Mouse (Mus musculus): Measurements from ENCODE around the gene Iqschfp. TPM values are rescaled to one million over a fixed set of nuclear protein-coding genes. Genes with fewer than 3 reads are reported as not detected.

Iqschfp gene
- polyA plus RNA-seq, 1 experiment from 2014 or later: not detected

GRCm38 (mm10) chr3:67884335-67884734, 7.7 kb upstream of the Iqschfp start:
- H3K4me3 ChIP-seq (ENCODE audit: low read depth, low read length): no peak overlapping the region
- ATAC-seq (no peak), DNase-seq (ENCODE audit: low spot score) (no peak)
- 72% methylated on average over 3 of the region's 3 CpGs for WGBS
- no peaks in the 10 kb centered on the region for H3K27me3 ChIP-seq (replicated peaks; ENCODE audit: insufficient read depth, low read length)
- H3K36me3 ChIP-seq (ENCODE audit: insufficient read depth, low read length): no peaks in the 10 kb centered on the region
- H3K27ac ChIP-seq (ENCODE audit: low read length): no peak overlapping the region
- no peak for TF ChIP-seq CTCF (IDR thresholded peaks at IDR 0.05)
- no peak for TF ChIP-seq EP300 (IDR thresholded peaks at IDR 0.05)
- no peak overlapping the region for H3K4me2 ChIP-seq (replicated peaks; ENCODE audit: low read depth, low read length)
- no peaks in the 10 kb centered on the region for H3K9me3 ChIP-seq (ENCODE audit: low read length)
- no peak overlapping the region for H3K9ac ChIP-seq (replicated peaks; ENCODE audit: low read depth)
- H3K4me1 ChIP-seq (ENCODE audit: insufficient read depth, low read depth, low read length): no peaks in the 10 kb centered on the region

DNA sequence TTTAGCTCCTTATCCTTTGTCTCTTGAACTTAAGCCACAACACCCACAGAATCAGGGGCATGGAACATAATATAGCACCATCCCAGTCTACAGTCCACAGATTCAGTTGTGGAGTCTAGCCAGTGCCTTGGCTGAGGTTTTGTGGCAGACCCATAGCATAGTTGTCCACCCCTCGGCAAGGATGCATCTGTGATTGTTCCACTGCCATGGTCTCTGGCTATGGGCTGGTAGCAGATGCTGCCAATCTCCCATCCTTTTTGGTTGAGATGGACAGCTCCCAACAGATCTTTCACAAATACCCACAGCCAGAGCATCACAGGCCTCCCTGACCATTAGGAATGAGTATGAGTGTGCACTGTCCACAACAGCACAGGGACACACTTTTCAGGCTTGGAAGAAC, 5.9 kb upstream of the Iqschfp start:
- no peak for ATAC-seq
- H3K4me3 ChIP-seq (ENCODE audit: low read depth, low read length): no peak overlapping the region
- H3K4me1 ChIP-seq (ENCODE audit: insufficient read depth, low read depth, low read length): no peaks in the 10 kb centered on the region
- no peak overlapping the region for H3K9ac ChIP-seq (replicated peaks; ENCODE audit: low read depth)
- no peak overlapping the region for H3K27ac ChIP-seq (ENCODE audit: low read length)
- 70% methylated on average over 1 of the region's 1 CpGs for WGBS
- H3K9me3 ChIP-seq (ENCODE audit: low read length): no peaks in the 10 kb centered on the region
- no peaks in the 10 kb centered on the region for H3K27me3 ChIP-seq (replicated peaks; ENCODE audit: insufficient read depth, low read length)
- H3K4me2 ChIP-seq (replicated peaks; ENCODE audit: low read depth, low read length): no peak overlapping the region
- H3K36me3 ChIP-seq (ENCODE audit: insufficient read depth, low read length): no peaks in the 10 kb centered on the region
- TF ChIP-seq CTCF (IDR thresholded peaks at IDR 0.05) (no peak), EP300 (IDR thresholded peaks at IDR 0.05) (no peak)
- no peak for DNase-seq (ENCODE audit: low spot score)

DNA sequence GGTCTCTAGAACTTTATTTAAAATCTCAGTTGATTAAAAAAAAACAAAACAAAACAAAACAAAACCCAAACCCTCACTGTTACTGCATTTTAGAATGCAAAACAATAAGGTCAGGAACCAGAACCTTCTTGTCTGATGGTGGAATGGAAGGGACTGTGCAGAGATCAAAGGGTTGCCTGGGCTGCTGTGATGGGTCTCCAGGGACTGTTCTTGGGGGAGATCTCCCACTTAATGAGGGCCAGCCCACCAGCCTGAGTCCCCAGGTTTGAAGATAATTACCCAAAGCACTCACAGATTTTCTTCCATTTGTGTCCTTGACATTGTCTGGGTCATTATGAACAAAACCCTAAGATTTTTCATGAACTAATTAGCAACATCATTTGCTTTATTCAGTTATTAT, 4.8 kb upstream of the Iqschfp start:
- Histone ChIP-seq H3K4me2 (replicated peaks; ENCODE audit: low read depth, low read length) (no peak overlapping the region), H3K36me3 (ENCODE audit: insufficient read depth, low read length) (no peaks in the 10 kb centered on the region), H3K4me3 (ENCODE audit: low read depth, low read length) (no peak overlapping the region), H3K27ac (ENCODE audit: low read length) (no peak overlapping the region), H3K4me1 (ENCODE audit: insufficient read depth, low read depth, low read length) (no peaks in the 10 kb centered on the region), H3K9me3 (ENCODE audit: low read length) (no peaks in the 10 kb centered on the region), H3K9ac (replicated peaks; ENCODE audit: low read depth) (no peak overlapping the region), H3K27me3 (replicated peaks; ENCODE audit: insufficient read depth, low read length) (no peaks in the 10 kb centered on the region)
- DNase-seq (ENCODE audit: low spot score) (no peak), ATAC-seq (no peak)
- TF ChIP-seq EP300 (IDR thresholded peaks at IDR 0.05): no peak
- TF ChIP-seq CTCF (IDR thresholded peaks at IDR 0.05): no peak

GRCm38 (mm10) chr3:67892768-67893167, 736 bp downstream of the Iqschfp start:
- no peaks in the 10 kb centered on the region for H3K27me3 ChIP-seq (replicated peaks; ENCODE audit: insufficient read depth, low read length)
- no peak overlapping the region for H3K27ac ChIP-seq (ENCODE audit: low read length)
- ATAC-seq (no peak), DNase-seq (ENCODE audit: low spot score) (no peak)
- H3K4me3 ChIP-seq (ENCODE audit: low read depth, low read length): no peak overlapping the region
- 73% methylated on average over 10 of the region's 10 CpGs for WGBS
- H3K36me3 ChIP-seq (ENCODE audit: insufficient read depth, low read length): no peaks in the 10 kb centered on the region
- H3K4me2 ChIP-seq (replicated peaks; ENCODE audit: low read depth, low read length): no peak overlapping the region
- no peak overlapping the region for H3K9ac ChIP-seq (replicated peaks; ENCODE audit: low read depth)
- no peaks in the 10 kb centered on the region for H3K4me1 ChIP-seq (ENCODE audit: insufficient read depth, low read depth, low read length)
- H3K9me3 ChIP-seq (ENCODE audit: low read length): no peaks in the 10 kb centered on the region
- TF ChIP-seq CTCF (IDR thresholded peaks at IDR 0.05) (no peak), EP300 (IDR thresholded peaks at IDR 0.05) (no peak)

DNA sequence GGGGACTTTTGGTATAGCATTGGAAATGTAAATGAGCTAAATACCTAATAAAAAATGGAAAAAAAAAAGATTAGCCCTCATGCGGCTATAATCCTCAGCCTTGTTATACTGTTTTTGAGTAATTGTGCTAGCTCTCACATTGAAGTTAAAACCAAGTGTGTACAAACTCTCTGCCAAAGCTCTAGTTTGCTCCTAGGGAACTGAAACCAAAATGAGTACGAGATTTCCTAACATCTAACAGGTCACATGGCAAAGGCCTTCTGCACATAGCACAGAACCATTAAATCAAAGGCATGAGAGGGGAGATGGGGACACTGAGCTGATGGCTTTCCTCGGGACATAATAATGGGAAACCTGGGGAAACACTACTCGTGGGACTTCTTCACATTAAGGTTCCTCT, 10.5 kb downstream of the Iqschfp start:
- H3K4me2 ChIP-seq (replicated peaks; ENCODE audit: low read depth, low read length): no peak overlapping the region
- DNase-seq (ENCODE audit: low spot score): no peak
- no peak overlapping the region for H3K4me3 ChIP-seq (ENCODE audit: low read depth, low read length)
- no peaks in the 10 kb centered on the region for H3K36me3 ChIP-seq (ENCODE audit: insufficient read depth, low read length)
- 72% methylated on average over 4 of the region's 4 CpGs for WGBS
- ATAC-seq: no peak
- H3K9me3 ChIP-seq (ENCODE audit: low read length): no peaks in the 10 kb centered on the region
- no peak overlapping the region for H3K27ac ChIP-seq (ENCODE audit: low read length)
- H3K4me1 ChIP-seq (ENCODE audit: insufficient read depth, low read depth, low read length): no peaks in the 10 kb centered on the region
- H3K27me3 ChIP-seq (replicated peaks; ENCODE audit: insufficient read depth, low read length): no peaks in the 10 kb centered on the region
- H3K9ac ChIP-seq (replicated peaks; ENCODE audit: low read depth): no peak overlapping the region
- no peak for TF ChIP-seq CTCF (IDR thresholded peaks at IDR 0.05)
- no peak for TF ChIP-seq EP300 (IDR thresholded peaks at IDR 0.05)

GRCm38 (mm10) chr3:67908586-67908985, 16.6 kb downstream of the Iqschfp start:
- WGBS: 82% methylated on average over 2 of the region's 2 CpGs
- TF ChIP-seq CTCF (IDR thresholded peaks at IDR 0.05) (no peak), EP300 (IDR thresholded peaks at IDR 0.05) (no peak)

DNA sequence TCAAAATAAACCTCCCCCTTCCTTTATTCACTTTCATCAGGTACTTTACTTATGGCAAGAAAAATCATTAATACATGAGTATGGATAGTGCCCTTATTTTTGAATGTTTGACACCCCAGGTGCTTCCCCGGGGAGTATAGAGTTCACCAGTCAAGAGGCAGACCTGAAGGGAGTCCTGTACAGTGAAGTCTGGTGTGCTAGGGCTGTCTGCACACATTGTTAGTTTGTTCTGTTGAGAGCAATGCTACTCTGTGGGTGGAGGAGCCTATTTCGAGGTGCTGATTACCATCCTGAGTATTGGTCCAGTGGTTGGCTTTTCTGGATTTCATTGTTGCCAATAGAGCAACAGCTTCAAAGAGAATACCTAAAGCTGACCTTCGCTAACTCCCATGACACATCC, 26.1 kb downstream of the Iqschfp start:
- Histone ChIP-seq H3K9me3 (ENCODE audit: low read length) (no peaks in the 10 kb centered on the region), H3K4me2 (replicated peaks; ENCODE audit: low read depth, low read length) (no peak overlapping the region), H3K9ac (replicated peaks; ENCODE audit: low read depth) (no peak overlapping the region), H3K36me3 (ENCODE audit: insufficient read depth, low read length) (no peaks in the 10 kb centered on the region), H3K4me1 (ENCODE audit: insufficient read depth, low read depth, low read length) (no peaks in the 10 kb centered on the region), H3K4me3 (ENCODE audit: low read depth, low read length) (no peak overlapping the region), H3K27me3 (replicated peaks; ENCODE audit: insufficient read depth, low read length) (no peaks in the 10 kb centered on the region), H3K27ac (ENCODE audit: low read length) (no peak overlapping the region)
- WGBS: 72% methylated on average over 3 of the region's 3 CpGs
- ATAC-seq (no peak), DNase-seq (ENCODE audit: low spot score) (no peak)
- no peak for TF ChIP-seq CTCF (IDR thresholded peaks at IDR 0.05)
- TF ChIP-seq EP300 (IDR thresholded peaks at IDR 0.05): no peak

More at GRCm38 (mm10) chr3:67908586-67908985, 16.6 kb downstream of the Iqschfp start:
- ATAC-seq (no peak), DNase-seq (ENCODE audit: low spot score) (no peak)
- Histone ChIP-seq H3K4me1 (ENCODE audit: insufficient read depth, low read depth, low read length) (no peaks in the 10 kb centered on the region), H3K4me3 (ENCODE audit: low read depth, low read length) (no peak overlapping the region), H3K4me2 (replicated peaks; ENCODE audit: low read depth, low read length) (no peak overlapping the region), H3K9ac (replicated peaks; ENCODE audit: low read depth) (no peak overlapping the region), H3K9me3 (ENCODE audit: low read length) (no peaks in the 10 kb centered on the region), H3K36me3 (ENCODE audit: insufficient read depth, low read length) (no peaks in the 10 kb centered on the region), H3K27me3 (replicated peaks; ENCODE audit: insufficient read depth, low read length) (no peaks in the 10 kb centered on the region), H3K27ac (ENCODE audit: low read length) (no peak overlapping the region)

Measured in lung, postnatal 0 days (tissue).